Mouse (Mus musculus) heart, postnatal 0 days (tissue): ENCODE data around the gene Zfp422. TPM values are rescaled to one million over a fixed set of nuclear protein-coding genes. Genes with fewer than 3 reads are reported as not detected.
A peak's percentile ranks its signal among the peaks of the same experiment; 100 is the strongest.
"Not testable (repeated sequence)": the region's sequence is repeated elsewhere in the genome, so short reads cannot be mapped to it uniquely, and the experiment has no call there.

Experiments
- ATAC-seq: fragments of 200-750 bp; cut with Nextera tagmentation; 2 replicates; pipeline ENCODE4 v1.8.0; 2017; ENCODE audit warnings: low read depth, moderate number of reproducible peaks, moderate library complexity; ENCODE audit not compliant: insufficient read depth
- DNase-seq: peaks from one replicate; pipeline ENCODE4 v3.0.0-alpha.2; 2016; ENCODE audit warnings: low spot score
- H3K27ac ChIP-seq: fragments of 300-500 bp; sonication (generic); 2 replicates; pipeline ENCODE4 v1.5.1; 2014; ENCODE audit warnings: low read depth, mild to moderate bottlenecking
- H3K27me3 ChIP-seq: fragments of 300-500 bp; sonication (generic); 2 replicates; pipeline ENCODE4 v1.6.1; 2014; ENCODE audit warnings: low read length, mixed read lengths; ENCODE audit not compliant: control insufficient read depth, insufficient read depth
- H3K36me3 ChIP-seq: fragments of 300-500 bp; sonication (generic); replicated peaks from 2 replicates; pipeline ENCODE4 v1.6.1; 2014; ENCODE audit warnings: low read length, mixed read lengths; ENCODE audit not compliant: control insufficient read depth, insufficient read depth
- H3K4me1 ChIP-seq: fragments of 300-500 bp; sonication (generic); 2 replicates; pipeline ENCODE4 v1.6.1; 2014; ENCODE audit warnings: antibody characterized with exemption; ENCODE audit not compliant: control insufficient read depth, insufficient read depth
- H3K4me2 ChIP-seq: fragments of 300-500 bp; sonication (generic); 2 replicates; pipeline ENCODE4 v1.6.1; 2014; ENCODE audit warnings: low read depth, mild to moderate bottlenecking, low read length, moderate library complexity
- H3K4me3 ChIP-seq: fragments of 300-500 bp; sonication (generic); 2 replicates; pipeline ENCODE4 v1.5.1; 2014; ENCODE audit warnings: low read depth, low read length
- H3K9ac ChIP-seq: fragments of 300-500 bp; sonication (generic); replicated peaks from 2 replicates; pipeline ENCODE4 v1.6.1; 2014; ENCODE audit warnings: low read depth, low read length, mixed read lengths
- H3K9me3 ChIP-seq: fragments of 300-500 bp; sonication (generic); replicated peaks from 2 replicates; pipeline ENCODE4 v1.6.1; 2016; ENCODE audit warnings: low read length; ENCODE audit not compliant: control insufficient read depth
- CTCF ChIP-seq: IDR thresholded peaks from 2 replicates; pipeline ENCODE4 v1.5.1; 2016; ENCODE audit warnings: antibody characterized with exemption, control low read depth, low read depth
- EP300 ChIP-seq: IDR thresholded peaks from 2 replicates; pipeline ENCODE4 v1.6.1; 2016; ENCODE audit warnings: antibody characterized with exemption, low read depth
- WGBS: fragments of 180-500 bp; shearing (Covaris S2); extraction: QIAGEN DNeasy Blood & Tissue Kit; methylation state at CpG from one replicate; pipeline ENCODE4 v1.1.7; 2014; 5-methylcytosine and 5-hydroxymethylcytosine counted together
- microRNA-seq: library from miRNA; unstranded; fragments of <30 nt; microRNA quantifications from one replicate; pipeline ENCODE4, GENCODE M21; 2016
- polyA plus RNA-seq: library from polyadenylated mRNA; unstranded; fragments of >200 nt; fragmentation: Nextera tagmentation; extraction: Ambion mirVana; gene quantifications from 2 replicates; pipeline ENCODE4 v1.2.1, GENCODE M21; 2015
- total RNA-seq: library from RNA; depleted of rRNA; stranded (reverse); fragments of >200 nt; gene quantifications from 2 replicates; pipeline ENCODE4 v1.2.3, GENCODE M21; 2014; ENCODE audit warnings: low replicate concordance; rRNA removed

Gene Zfp422
- total and polyA plus RNA-seq, 2 experiments from 2014 or later = 29.1 to 50.7 TPM

- DNase-seq (no peak), ATAC-seq (no peak)
- 21% methylated on average over 4 of the region's 4 CpGs for WGBS
- Histone ChIP-seq H3K36me3 (no peaks in the 10 kb centered on the region), H3K4me2 (no peak overlapping the region), H3K4me3 (no peak overlapping the region), H3K27me3 (no peaks in the 10 kb centered on the region), H3K9ac (no peak overlapping the region), H3K4me1 (no peaks in the 10 kb centered on the region), H3K27ac (no peak overlapping the region), H3K9me3 (no peaks in the 10 kb centered on the region)
- TF ChIP-seq CTCF = peak; percentile 25; the same call in 1 of the 2 replicates
- TF ChIP-seq EP300 = no peak
Measured at GRCm38 (mm10) chr6:116607230-116607629, 21.6 kb downstream of the Zfp422 start.

DNA sequence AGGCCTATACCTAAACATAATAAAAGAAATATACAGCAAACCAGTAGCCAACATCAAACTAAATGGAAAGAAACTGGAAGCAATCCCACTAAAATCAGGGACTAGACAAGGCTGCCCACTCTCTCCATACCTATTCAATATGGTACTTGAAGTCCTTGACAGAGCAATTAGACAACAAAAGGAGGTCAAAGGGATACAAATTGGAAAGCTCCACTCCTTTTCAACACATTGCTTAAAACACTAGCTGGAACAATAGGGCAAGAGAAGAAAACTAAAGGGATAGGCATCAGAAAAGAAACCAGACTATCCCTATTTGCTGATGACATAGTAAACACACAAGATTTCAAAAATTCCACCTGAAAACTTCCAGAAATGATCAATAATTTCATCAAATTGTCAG, 27.8 kb downstream of the Zfp422 start:
- not testable (repeated sequence) for H3K9ac ChIP-seq, DNase-seq, H3K36me3 ChIP-seq, H3K27me3 ChIP-seq, H3K9me3 ChIP-seq, H3K27ac ChIP-seq, H3K4me3 ChIP-seq, H3K4me2 ChIP-seq, ATAC-seq, H3K4me1 ChIP-seq

- H3K4me1 ChIP-seq = no peaks in the 10 kb centered on the region
- H3K27me3 ChIP-seq = no peaks in the 10 kb centered on the region
- no peaks in the 10 kb centered on the region for H3K36me3 ChIP-seq
- WGBS = 70% methylated on average over 4 of the region's 4 CpGs
- no peak within 1 kb of the TSS for H3K9ac ChIP-seq
- H3K4me2 ChIP-seq = no peak within 1 kb of the TSS
- H3K4me3 ChIP-seq = no peak within 1 kb of the TSS
- no peak within 1 kb of the TSS for H3K27ac ChIP-seq
- DNase-seq (no peak), ATAC-seq (no peak)
- no peaks in the 10 kb centered on the region for H3K9me3 ChIP-seq
- TF ChIP-seq CTCF = no peak
- TF ChIP-seq EP300 = no peak
Measured at GRCm38 (mm10) chr6:116584095-116584494, 44.7 kb downstream of the Zfp422 start, which contains the start of gene Olfr215. TSS of gene Olfr215 (minus strand) at chr6:116584195.

Small RNAs within 50 kb of the gene (microRNA-seq; reads per million reads assigned to microRNA genes)
- not detected for gene Mir7043

Other genes with a start within 250 kb of the Zfp422 start
- gene Alox5, start 167.8 kb downstream of the Zfp422 start, total RNA-seq = 5.6 and 14.1 TPM in 2 replicates
- gene Alox5, start 167.8 kb downstream of the Zfp422 start, polyA plus RNA-seq = 3.9 and 4.5 TPM in 2 replicates
- gene Olfr211, start 139.9 kb downstream of the Zfp422 start, total RNA-seq = not detected in 2 replicates
- gene Olfr211, start 139.9 kb downstream of the Zfp422 start, polyA plus RNA-seq = not detected in 2 replicates
- 0.19 TPM in 1 of 2 replicates, not detected in the other for gene Olfr212, start 122.5 kb downstream of the Zfp422 start, total RNA-seq
- gene Olfr212, start 122.5 kb downstream of the Zfp422 start, polyA plus RNA-seq = not detected in 2 replicates
- gene Olfr213, start 90.5 kb downstream of the Zfp422 start, total RNA-seq = not detected in 2 replicates
- gene Olfr213, start 90.5 kb downstream of the Zfp422 start, polyA plus RNA-seq = not detected in 2 replicates
- gene Gm5580, start 77.9 kb downstream of the Zfp422 start, total RNA-seq = 0.11 and 0.12 TPM in 2 replicates
- 0.15 and 0.25 TPM in 2 replicates for gene Gm5580, start 77.9 kb downstream of the Zfp422 start, polyA plus RNA-seq
- gene Olfr214, start 74.8 kb downstream of the Zfp422 start, total RNA-seq = not detected in 2 replicates
- not detected in 2 replicates for gene Olfr214, start 74.8 kb downstream of the Zfp422 start, polyA plus RNA-seq
- not detected in 2 replicates for gene Olfr215, start 44.8 kb downstream of the Zfp422 start, total RNA-seq
- not detected in 2 replicates for gene Olfr215, start 44.8 kb downstream of the Zfp422 start, polyA plus RNA-seq
- gene Depp1, start 21.6 kb upstream of the Zfp422 start, total RNA-seq = 169 and 347 TPM in 2 replicates
- gene Depp1, start 21.6 kb upstream of the Zfp422 start, polyA plus RNA-seq = 41.3 and 49.6 TPM in 2 replicates
- gene Rassf4, start 45.0 kb upstream of the Zfp422 start, total RNA-seq = 1.6 and 2.6 TPM in 2 replicates
- gene Rassf4, start 45.0 kb upstream of the Zfp422 start, polyA plus RNA-seq = 5.9 and 6.0 TPM in 2 replicates
- 0.15 TPM in 1 of 2 replicates, not detected in the other for gene Tmem72, start 87.9 kb upstream of the Zfp422 start, total RNA-seq
- gene Tmem72, start 87.9 kb upstream of the Zfp422 start, polyA plus RNA-seq = 0.01 and 0.05 TPM in 2 replicates